Mouse (Mus musculus) heart, embryonic 16.5 days (tissue): ENCODE results near the gene Galnt12. TPM values are rescaled to one million over a fixed set of nuclear protein-coding genes. Genes with fewer than 3 reads are reported as not detected.
A peak's percentile ranks its signal among the peaks of the same experiment; 100 is the strongest.

Source experiments
- ATAC-seq: fragments of 200-750 bp; cut with Nextera tagmentation; replicated peaks from 2 replicates; pipeline ENCODE4 v1.8.0; 2017; ENCODE audit warnings: moderate number of reproducible peaks; ENCODE audit not compliant: insufficient read depth, low FRiP score; ENCODE audit errors: extremely low read depth
- H3K27ac ChIP-seq: fragments of 300-500 bp; sonication (generic); 2 replicates; pipeline ENCODE4 v1.5.1; 2014; ENCODE audit warnings: mild to moderate bottlenecking, low read length, control low read depth, moderate library complexity
- H3K27me3 ChIP-seq: fragments of 300-500 bp; sonication (generic); 2 replicates; pipeline ENCODE4 v1.6.1; 2014; ENCODE audit warnings: low read length, mixed read lengths; ENCODE audit not compliant: control insufficient read depth, insufficient read depth
- H3K36me3 ChIP-seq: fragments of 300-500 bp; sonication (generic); 2 replicates; pipeline ENCODE4 v1.6.1; 2014; ENCODE audit not compliant: control insufficient read depth, insufficient read depth
- H3K4me1 ChIP-seq: fragments of 300-500 bp; sonication (generic); 2 replicates; pipeline ENCODE4 v1.6.1; 2014; ENCODE audit warnings: low read length, mixed read lengths; ENCODE audit not compliant: control insufficient read depth, insufficient read depth
- H3K4me2 ChIP-seq: fragments of 300-500 bp; sonication (generic); 2 replicates; pipeline ENCODE4 v1.6.1; 2014; ENCODE audit warnings: low read depth, mild to moderate bottlenecking, control low read depth, low read length
- H3K4me3 ChIP-seq: fragments of 300-500 bp; sonication (generic); 2 replicates; pipeline ENCODE4 v1.5.1; 2014; ENCODE audit warnings: mild to moderate bottlenecking, control low read depth, low read length
- H3K9ac ChIP-seq: fragments of 300-500 bp; sonication (generic); 2 replicates; pipeline ENCODE4 v1.6.1; 2014; ENCODE audit warnings: low read length, control low read depth
- H3K9me3 ChIP-seq: fragments of 300-500 bp; sonication (generic); replicated peaks from 2 replicates; pipeline ENCODE4 v1.6.1; 2016; ENCODE audit warnings: low read length; ENCODE audit not compliant: control insufficient read depth
- WGBS: fragments of 180-500 bp; shearing (Covaris S2); extraction: QIAGEN DNeasy Blood & Tissue Kit; methylation state at CpG from one replicate; pipeline ENCODE4 v1.1.7; 2014; 5-methylcytosine and 5-hydroxymethylcytosine counted together
- polyA plus RNA-seq: library from polyadenylated mRNA; unstranded; fragments of >200 nt; fragmentation: Nextera tagmentation; extraction: Ambion mirVana; gene quantifications from 2 replicates; pipeline ENCODE4 v1.2.1, GENCODE M21; 2015

Galnt12 gene
- polyA plus RNA-seq, 1 experiment from 2014 or later: 5.3 TPM

DNA sequence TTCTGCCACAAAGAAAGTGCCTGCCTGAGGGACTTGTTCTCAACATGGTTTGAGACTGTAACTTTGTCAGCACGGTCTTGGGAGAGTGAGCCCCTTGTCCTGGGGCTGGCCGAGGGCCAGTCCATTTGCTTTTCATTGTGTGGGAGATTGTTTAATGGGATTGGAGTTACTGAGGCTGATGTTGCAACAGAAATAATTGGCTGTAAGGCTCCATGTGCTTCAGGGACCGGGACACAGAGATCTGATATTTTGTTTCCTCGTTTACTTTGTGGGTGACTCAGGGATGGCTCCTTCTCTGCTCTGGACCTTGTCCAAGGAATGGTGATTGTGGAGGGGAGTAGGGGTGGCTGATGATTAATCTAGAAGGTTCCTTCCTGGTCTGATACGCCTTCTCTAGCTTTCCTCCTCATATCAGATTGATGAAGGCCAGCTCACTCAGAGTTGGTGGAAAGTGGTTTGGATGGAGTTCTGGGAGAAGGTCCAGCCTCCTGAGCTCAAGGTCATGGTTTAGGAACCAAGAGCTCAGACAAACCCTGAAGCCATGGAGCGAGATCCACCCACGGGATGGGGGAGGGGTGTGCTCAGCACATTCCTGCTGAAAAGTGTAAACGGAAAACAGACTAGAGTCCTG lies 60.0 kb downstream of the Galnt12 start:
- H3K9me3 ChIP-seq: no peaks in the 10 kb centered on the region
- H3K4me3 ChIP-seq: no peak overlapping the region
- no peak overlapping the region for H3K9ac ChIP-seq
- peaks cover 4% of the 10 kb centered on the region; the same call in 1 of the 2 replicates for H3K4me1 ChIP-seq
- WGBS: 41% methylated on average over 8 of the region's 8 CpGs
- 0 out of 2 replicates have a peak overlapping the region, but pooled peaks have one; percentile 26 for H3K27ac ChIP-seq
- H3K4me2 ChIP-seq: no peak overlapping the region
- H3K36me3 ChIP-seq: no peaks in the 10 kb centered on the region
- peak; percentile 71 for ATAC-seq
- no peaks in the 10 kb centered on the region for H3K27me3 ChIP-seq

- no peaks in the 10 kb centered on the region for H3K27me3 ChIP-seq
- 31% methylated on average over 3 of the region's 4 CpGs for WGBS
- no peak overlapping the region for H3K9ac ChIP-seq
Observed at GRCm38 (mm10) chr4:47161103-47161755, 69.5 kb downstream of the Galnt12 start.

GRCm38 (mm10) chr4:47161756-47162587 lies 70.3 kb downstream of the Galnt12 start:
- H3K27ac ChIP-seq: no peak overlapping the region

More at GRCm38 (mm10) chr4:47161103-47161755, 69.5 kb downstream of the Galnt12 start:
- Histone ChIP-seq H3K27ac (no peak overlapping the region), H3K4me3 (no peak overlapping the region), H3K4me2 (no peak overlapping the region), H3K36me3 (no peaks in the 10 kb centered on the region), H3K4me1 (no peaks in the 10 kb centered on the region; the same call in 1 of the 2 replicates), H3K9me3 (peaks cover 10% of the 10 kb centered on the region)
- ATAC-seq: no peak

GRCm38 (mm10) chr4:47172314-47172713 lies 80.6 kb downstream of the Galnt12 start:
- peaks cover 2% of the 10 kb centered on the region; the same call in 1 of the 2 replicates for H3K4me1 ChIP-seq
- no peak for ATAC-seq
- 4% methylated on average over 1 of the region's 1 CpGs for WGBS
- no peak overlapping the region for H3K4me3 ChIP-seq
- no peak overlapping the region for H3K9ac ChIP-seq
- H3K36me3 ChIP-seq: no peaks in the 10 kb centered on the region
- H3K27me3 ChIP-seq: no peaks in the 10 kb centered on the region
- no peak overlapping the region for H3K4me2 ChIP-seq
- H3K27ac ChIP-seq: no peak overlapping the region
- no peaks in the 10 kb centered on the region for H3K9me3 ChIP-seq

More at GRCm38 (mm10) chr4:47161756-47162587, 70.3 kb downstream of the Galnt12 start:
- Histone ChIP-seq H3K27me3 (no peaks in the 10 kb centered on the region), H3K4me1 (no peaks in the 10 kb centered on the region; the same call in 1 of the 2 replicates), H3K36me3 (no peaks in the 10 kb centered on the region), H3K9me3 (peaks cover 10% of the 10 kb centered on the region), H3K4me3 (no peak overlapping the region), H3K9ac (no peak overlapping the region), H3K4me2 (no peak overlapping the region)
- WGBS: 64% methylated on average over 12 of the region's 12 CpGs
- ATAC-seq: no peak

Other genes with a start within 250 kb of the Galnt12 start
- gene Gabbr2, start 100.0 kb upstream of the Galnt12 start, polyA plus RNA-seq: 0.03 and 0.07 TPM in 2 replicates
- gene Anks6, start 34.5 kb upstream of the Galnt12 start, polyA plus RNA-seq: 1.6 TPM in 2 replicates
- 13.5 and 15.9 TPM in 2 replicates for gene Col15a1, start 116.3 kb downstream of the Galnt12 start, polyA plus RNA-seq